Mouse (Mus musculus): ENCODE data around the gene Pex19.

Pex19 gene

GRCm38 (mm10) chr1:172134072-172134471, 7.5 kb downstream of the Pex19 start:
- DNase-seq = no peak

DNA sequence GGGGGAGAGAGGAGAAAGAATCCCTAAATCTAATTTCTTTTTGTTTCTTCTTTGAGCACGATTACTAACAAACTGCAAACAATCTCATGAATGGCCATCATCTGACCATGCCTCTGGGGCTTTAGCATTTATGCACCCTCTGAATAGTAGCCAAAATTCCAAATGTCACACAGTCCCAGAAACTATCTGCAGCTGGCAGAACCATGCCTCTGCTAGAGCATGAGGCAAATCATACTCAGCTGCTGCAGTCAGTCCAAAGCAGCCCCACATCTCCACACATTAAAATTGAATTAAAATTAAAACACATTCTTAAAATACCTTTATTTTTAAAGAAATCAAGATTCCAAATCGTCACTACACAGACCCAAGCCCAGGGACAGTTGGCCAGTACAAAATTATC, 13.6 kb downstream of the Pex19 start:
- DNase-seq = no peak

DNA sequence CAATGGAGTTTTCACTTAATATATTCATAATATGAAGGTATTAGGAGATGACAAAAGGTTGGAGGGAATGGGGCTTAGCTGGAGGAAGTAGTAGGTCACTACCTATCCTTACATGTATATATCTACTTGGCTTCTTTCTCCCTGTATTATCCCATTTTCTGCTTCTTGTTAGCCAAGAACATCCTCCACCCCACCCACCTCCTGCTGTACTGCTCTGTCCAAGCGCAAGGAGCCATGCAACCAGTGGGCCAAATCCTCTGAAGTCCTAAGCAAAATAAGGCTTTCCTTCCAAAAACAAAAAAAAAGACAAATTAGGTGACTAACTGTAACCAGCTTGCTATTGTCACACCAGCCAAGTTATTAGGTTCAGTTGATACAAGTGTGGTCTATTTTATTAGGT, 14.3 kb downstream of the Pex19 start:
- DNase-seq = no peak

GRCm38 (mm10) chr1:172141529-172141928, 15.0 kb downstream of the Pex19 start:
- DNase-seq = peak; percentile 27

- DNase-seq = peak; percentile 78
Measured at GRCm38 (mm10) chr1:172143570-172143969, 17.0 kb downstream of the Pex19 start.

DNA sequence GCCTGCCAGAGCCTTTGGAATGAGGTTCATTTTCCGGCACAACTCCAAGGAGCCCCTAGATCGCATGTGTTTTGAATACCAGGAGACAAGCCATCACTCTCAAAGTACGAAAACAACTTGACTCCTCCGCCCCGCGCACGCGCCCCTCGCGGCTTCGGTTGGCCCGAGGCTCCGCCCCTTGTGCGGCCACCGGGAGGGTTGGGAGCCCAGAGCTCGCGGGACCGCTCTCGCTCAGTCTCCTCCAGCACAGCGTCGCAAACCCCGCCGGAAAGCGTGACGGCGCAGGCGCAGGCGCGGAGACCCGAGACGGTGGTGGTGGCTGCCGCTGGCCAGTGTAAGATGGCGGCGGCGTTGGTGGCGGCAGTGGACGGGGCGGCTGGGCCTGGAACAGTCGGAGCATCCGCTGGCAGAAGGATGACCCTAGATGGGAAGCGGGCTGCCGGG, 21.3 kb downstream of the Pex19 start, which contains the start of gene Dcaf8:
Gene Dcaf8 (plus strand): TSS at position 250 of the 444 bp plus-strand sequence.
- peak; percentile 99 for DNase-seq

GRCm38 (mm10) chr1:172148279-172148954, 21.9 kb downstream of the Pex19 start:
- peak; percentile 61 for DNase-seq

- DNase-seq = no peak
Measured at GRCm38 (mm10) chr1:172148955-172149815, 22.6 kb downstream of the Pex19 start.

- no peak for DNase-seq
Measured at GRCm38 (mm10) chr1:172154536-172154935, 28.0 kb downstream of the Pex19 start.

GRCm38 (mm10) chr1:172155518-172155917, 29.0 kb downstream of the Pex19 start:
- no peak for DNase-seq

DNA sequence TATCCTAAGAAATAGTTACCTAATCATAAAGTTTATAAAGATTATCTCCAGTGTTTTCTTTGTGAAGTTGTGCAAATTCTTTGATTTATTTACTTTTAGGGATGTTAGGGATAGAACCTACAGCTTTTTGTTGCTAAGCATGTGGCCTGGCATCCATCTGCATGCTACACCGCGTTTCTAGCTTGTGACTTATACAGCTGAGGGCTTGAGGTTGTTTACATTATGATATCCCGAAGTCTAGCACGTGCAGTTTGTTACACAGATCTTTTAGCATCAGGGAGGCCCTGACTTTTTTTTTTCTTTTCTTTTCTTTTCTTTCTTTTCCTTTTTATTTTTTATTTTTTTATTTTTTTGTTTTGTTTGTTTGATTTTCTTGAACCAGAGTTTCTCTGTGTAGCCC, 33.4 kb downstream of the Pex19 start:
- no peak for DNase-seq

DNA sequence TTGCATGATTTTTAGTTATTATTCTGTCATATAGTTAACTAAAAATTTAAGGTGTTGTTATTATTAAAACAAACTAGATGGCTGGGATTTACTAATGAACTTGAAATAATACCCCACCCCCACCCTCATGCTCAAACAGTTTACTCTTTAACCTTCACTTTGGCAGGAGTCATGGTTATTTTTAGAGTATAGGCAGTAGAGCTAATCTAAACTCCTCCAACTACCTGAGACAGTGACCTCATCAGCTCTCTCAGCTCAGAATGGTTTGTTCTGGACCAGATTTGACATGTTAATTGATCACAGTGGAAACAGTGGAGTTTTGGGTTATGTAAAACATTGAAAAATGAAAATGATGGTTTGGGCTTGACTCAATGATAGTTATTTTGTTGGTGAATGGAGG, 34.0 kb downstream of the Pex19 start:
- no peak for DNase-seq

GRCm38 (mm10) chr1:172162009-172162408, 35.5 kb downstream of the Pex19 start:
- DNase-seq = peak; percentile 52

- peak; percentile 51 for DNase-seq
Measured at GRCm38 (mm10) chr1:172162959-172163358, 36.4 kb downstream of the Pex19 start.

- DNase-seq = peak; percentile 56
Measured at GRCm38 (mm10) chr1:172167911-172168310, 41.4 kb downstream of the Pex19 start.

DNA sequence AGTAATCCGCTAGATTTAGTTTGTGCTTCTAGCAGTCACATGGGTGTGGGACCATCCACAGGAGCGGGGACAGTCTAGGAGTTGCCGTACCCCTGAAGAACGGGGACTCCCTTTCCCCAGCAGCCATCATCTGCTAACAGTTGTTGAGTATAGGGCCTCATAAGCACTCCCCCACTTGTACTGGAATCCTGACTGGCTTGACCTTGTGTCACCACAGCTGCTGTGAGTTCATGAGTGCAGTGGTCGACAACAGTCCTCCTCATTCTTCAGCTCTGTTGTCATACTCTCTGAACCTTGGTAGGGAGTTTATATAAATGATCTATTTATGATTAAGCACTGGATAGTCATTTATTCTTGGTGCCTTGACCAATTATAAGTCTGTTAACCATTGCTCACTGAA, 43.3 kb downstream of the Pex19 start:
- no peak for DNase-seq

- DNase-seq = no peak
Measured at GRCm38 (mm10) chr1:172172381-172172780, 45.8 kb downstream of the Pex19 start.

DNA sequence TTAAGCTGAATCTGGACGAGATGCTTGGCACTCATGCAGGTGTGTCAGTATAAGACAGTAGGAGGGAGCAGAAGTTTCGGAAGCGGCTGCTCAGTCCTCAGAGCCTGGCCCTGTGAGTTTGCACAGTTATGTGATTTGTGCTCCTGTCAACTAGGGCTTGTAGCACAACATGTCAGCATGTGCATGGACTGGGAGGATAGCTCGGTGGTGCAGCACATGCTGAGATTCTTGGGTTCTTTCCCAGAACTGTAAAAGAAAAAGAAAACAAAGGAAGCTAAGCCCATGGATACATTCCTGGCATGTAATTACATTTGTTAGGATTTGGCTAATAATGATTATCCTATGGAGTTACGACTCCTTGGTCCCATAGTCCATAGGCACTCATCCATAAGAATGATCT, 46.6 kb downstream of the Pex19 start:
- no peak for DNase-seq

DNA sequence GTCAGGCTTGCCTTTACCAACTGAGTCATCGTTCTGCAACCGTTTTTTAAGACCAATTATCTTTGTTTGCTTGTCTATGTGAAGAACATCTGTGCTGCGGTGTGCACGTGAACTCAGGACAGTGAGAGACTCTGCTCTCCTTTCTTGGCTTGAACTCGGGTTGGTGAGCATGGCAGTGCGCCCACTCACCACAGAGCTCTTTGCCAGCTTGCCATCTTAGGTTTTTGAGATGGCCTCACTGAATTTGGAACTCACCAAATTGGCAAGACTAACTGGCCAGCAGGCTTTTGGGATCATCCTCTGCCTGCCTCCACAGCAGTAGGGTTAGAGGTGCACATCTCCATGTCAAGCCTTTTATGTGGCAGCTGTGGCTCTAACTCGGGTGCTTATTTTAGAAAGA, 51.2 kb downstream of the Pex19 start:
- DNase-seq = no peak

- DNase-seq = no peak
Measured at GRCm38 (mm10) chr1:172179102-172179501, 52.5 kb downstream of the Pex19 start.

- DNase-seq = no peak
Measured at GRCm38 (mm10) chr1:172180881-172181280, 54.3 kb downstream of the Pex19 start.

DNA sequence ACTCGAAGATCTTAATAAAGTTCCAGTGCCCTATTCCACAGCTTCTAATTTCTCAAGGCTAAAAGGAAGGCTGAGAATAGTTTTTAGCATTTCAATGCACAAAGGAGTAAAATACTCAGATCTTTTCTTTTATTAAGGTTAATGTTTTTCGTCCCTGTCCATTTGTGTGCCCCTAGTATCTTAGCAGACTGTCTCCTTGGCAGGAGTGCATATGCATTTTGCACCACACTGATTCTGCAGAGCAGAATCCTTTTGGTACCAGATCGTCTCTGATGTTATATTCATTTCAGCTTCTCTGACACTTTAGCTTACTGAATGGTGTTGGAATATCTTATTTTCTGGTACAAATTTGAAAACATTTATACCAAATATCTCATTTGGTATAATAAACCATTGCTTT, 55.2 kb downstream of the Pex19 start:
- DNase-seq = no peak

GRCm38 (mm10) chr1:172183056-172183455, 56.5 kb downstream of the Pex19 start:
- DNase-seq = no peak

GRCm38 (mm10) chr1:172183915-172184314, 57.4 kb downstream of the Pex19 start:
- no peak for DNase-seq
